11 mouse cellular contexts compared by ENCODE assay signal in genomic region chr17:80084424-80084823, GRCm38 (mm10). TPM values are rescaled to one million over a fixed set of nuclear protein-coding genes. Genes with fewer than 3 reads are reported as not detected.
DNase-seq lines count a peak whose midpoint lies in the region; ATAC-seq and TF ChIP-seq lines count a peak whose summit lies in the region.
"Had no signal": no experiment of that assay in that cellular context is flagged by ENCODE, and none has a peak within 500 bp of the region (broad histone marks: within the 10 kb centered on the region; RNA-seq: fewer than 3 reads in every experiment).

No protein-coding gene starts in this region.

- H3K9me3 ChIP-seq in heart, embryonic 16.5 days (replicated peaks; ENCODE audit: control insufficient read depth, low read length) = no peaks in the 10 kb centered on the region; the same call in 1 of the 2 replicates
- H3K9me3 ChIP-seq in midbrain, embryonic 15.5 days = no peaks in the 10 kb centered on the region
- no peaks in the 10 kb centered on the region for H3K9me3 ChIP-seq in liver, postnatal 0 days (ENCODE audit: low read length)

- no peak overlapping the region for H3K9ac ChIP-seq in heart, embryonic 16.5 days (ENCODE audit: low read length)
- no peak overlapping the region for H3K9ac ChIP-seq in midbrain, embryonic 15.5 days
- H3K9ac ChIP-seq in liver, postnatal 0 days (replicated peaks) = no peak overlapping the region
- H3K9ac ChIP-seq: hindbrain, embryonic 14.5 days; limb, embryonic 12.5 days had no signal

- no peak for TF ChIP-seq EP300 in liver, postnatal 0 days (IDR thresholded peaks at IDR 0.05; ENCODE audit: low read depth)

- H3K4me1 ChIP-seq in heart, embryonic 16.5 days (ENCODE audit: control insufficient read depth, insufficient read depth, low read length) = peaks cover 7% of the 10 kb centered on the region; the same call in 1 of the 2 replicates
- H3K4me1 ChIP-seq in midbrain, embryonic 15.5 days = no peaks in the 10 kb centered on the region
- H3K4me1 ChIP-seq in liver, postnatal 0 days (ENCODE audit: insufficient read depth) = 0 out of 2 replicates have a peak, but pooled peaks cover 4% of the 10 kb centered on the region
- H3K4me1 ChIP-seq: limb, embryonic 12.5 days had no signal

- H3K27me3 ChIP-seq in heart, embryonic 16.5 days (ENCODE audit: control insufficient read depth, insufficient read depth, low read length) = no peaks in the 10 kb centered on the region
- H3K27me3 ChIP-seq in midbrain, embryonic 15.5 days (replicated peaks) = no peaks in the 10 kb centered on the region
- no peaks in the 10 kb centered on the region for H3K27me3 ChIP-seq in liver, postnatal 0 days (ENCODE audit: insufficient read depth, low read length)
- H3K27me3 ChIP-seq: limb, embryonic 12.5 days had no signal

- ATAC-seq in heart, embryonic 16.5 days (replicated peaks; ENCODE audit: extremely low read depth, insufficient read depth, low FRiP score) = peak; percentile 73
- no peak for ATAC-seq in midbrain, embryonic 15.5 days (replicated peaks)
- no peak for ATAC-seq in liver, postnatal 0 days
- ATAC-seq: forebrain, embryonic 16.5 days; lung, postnatal 0 days had no signal

- no peaks in the 10 kb centered on the region for H3K36me3 ChIP-seq in heart, embryonic 16.5 days (ENCODE audit: control insufficient read depth, insufficient read depth)
- no peaks in the 10 kb centered on the region for H3K36me3 ChIP-seq in midbrain, embryonic 15.5 days (replicated peaks)
- H3K36me3 ChIP-seq in liver, postnatal 0 days (replicated peaks; ENCODE audit: insufficient read depth, low read length) = no peaks in the 10 kb centered on the region
- H3K36me3 ChIP-seq: limb, embryonic 12.5 days had no signal

- no peak overlapping the region for H3K4me3 ChIP-seq in heart, embryonic 16.5 days (ENCODE audit: low read length)
- H3K4me3 ChIP-seq in midbrain, embryonic 15.5 days = no peak overlapping the region
- H3K4me3 ChIP-seq in liver, postnatal 0 days (ENCODE audit: low read depth, low read length) = no peak overlapping the region
- H3K4me3 ChIP-seq: limb, embryonic 12.5 days had no signal

- H3K27ac ChIP-seq in heart, embryonic 16.5 days (ENCODE audit: low read length) = peak overlapping the region; percentile 64
- H3K27ac ChIP-seq in midbrain, embryonic 15.5 days = no peak overlapping the region
- H3K27ac ChIP-seq in liver, postnatal 0 days (ENCODE audit: low read depth) = no peak overlapping the region
- H3K27ac ChIP-seq: hindbrain, embryonic 14.5 days; limb, embryonic 12.5 days had no signal

- 32% methylated on average over 9 of the region's 9 CpGs for WGBS in heart, embryonic 16.5 days
- WGBS in midbrain, embryonic 15.5 days = 81% methylated on average over 9 of the region's 9 CpGs
- WGBS in liver, postnatal 0 days (ENCODE audit: insufficient replicate concordance) = 62% methylated on average over 9 of the region's 9 CpGs

- peak overlapping the region; percentile 11; the same call in 1 of the 2 replicates for H3K4me2 ChIP-seq in heart, embryonic 16.5 days (ENCODE audit: low read depth, low read length)
- H3K4me2 ChIP-seq in midbrain, embryonic 15.5 days = no peak overlapping the region
- no peak overlapping the region for H3K4me2 ChIP-seq in liver, postnatal 0 days (ENCODE audit: low read depth, low read length)
- H3K4me2 ChIP-seq: hindbrain, embryonic 14.5 days; limb, embryonic 12.5 days had no signal

- no peak for TF ChIP-seq CTCF in liver, postnatal 0 days (IDR thresholded peaks at IDR 0.05; ENCODE audit: low read depth)

- DNase-seq in heart, adult 9 months (ENCODE audit: low spot score in 2 of 2) = no peak
- peak; percentile 14 to 34 for DNase-seq in cerebellum, postnatal 25 days
- DNase-seq in layer of hippocampus, postnatal 14 days (ENCODE audit: low spot score in 2 of 2) = peak; percentile 17 to 31
- peak; percentile 64 to 73 for DNase-seq in right cerebral cortex, postnatal 36 days (ENCODE audit: low spot score in 2 of 2)
- DNase-seq in liver, postnatal 0 days = no peak

RNA-seq across cellular contexts. Expression of gene Hnrnpll, which starts 22.3 kb away (rescaled TPM):
- polyA plus RNA-seq in heart, embryonic 16.5 days (2015; fragmentation: Nextera tagmentation; extraction: Ambion mirVana) = 38.7 and 44.4 TPM in 2 replicates
- 10 to 100 TPM; 59.5 to 65.4 TPM for total RNA-seq in layer of hippocampus, postnatal 14 days (2021)
- 63.7 and 65.5 TPM in 2 replicates for polyA plus RNA-seq in midbrain, embryonic 15.5 days (2015; fragmentation: Nextera tagmentation; extraction: Ambion mirVana)
- 13.4 and 14.9 TPM in 2 replicates for polyA plus RNA-seq in liver, postnatal 0 days (2015; fragmentation: Nextera tagmentation; extraction: Ambion mirVana)

RNA-seq across cellular contexts. Expression of gene Galm, which starts 42.8 kb away (rescaled TPM):
- 14.5 and 14.7 TPM in 2 replicates for polyA plus RNA-seq in heart, embryonic 16.5 days (2015; fragmentation: Nextera tagmentation; extraction: Ambion mirVana)
- total RNA-seq in layer of hippocampus, postnatal 14 days (2021) = 1 to 10 TPM; 4.0 to 5.0 TPM
- polyA plus RNA-seq in midbrain, embryonic 15.5 days (2015; fragmentation: Nextera tagmentation; extraction: Ambion mirVana) = 1.5 and 2.0 TPM in 2 replicates
- 47.0 and 47.8 TPM in 2 replicates for polyA plus RNA-seq in liver, postnatal 0 days (2015; fragmentation: Nextera tagmentation; extraction: Ambion mirVana)

Comparison
In these comparisons a context has a peak if more than half of its experiments do, and no peak if none do; other contexts are left out.
1. DNase-seq: peak in cerebellum, postnatal 25 days (2 of 2), layer of hippocampus, postnatal 14 days (2 of 2) and right cerebral cortex, postnatal 36 days (2 of 2); none in heart, adult 9 months (0 of 2) and liver, postnatal 0 days (single experiment).